Mouse (Mus musculus) thymus, adult 2 months (tissue): Measurements from ENCODE around the gene F2r.

Source experiments
- CTCF ChIP-seq: fragments of 200-500 bp; IDR thresholded peaks from 2 replicates; pipeline ENCODE4 v1.5.1; 2012; ENCODE audit warnings: mild to moderate bottlenecking, control low read depth, low read length, moderate library complexity, borderline replicate concordance; ENCODE audit not compliant: control insufficient read depth, poor library complexity, insufficient read depth; ENCODE audit errors: extremely low read depth
- POLR2A ChIP-seq: fragments of 200-500 bp; IDR thresholded peaks from 2 replicates; pipeline ENCODE4 v1.6.1; 2012; ENCODE audit warnings: mild to moderate bottlenecking, low read length, control low read depth, moderate library complexity; ENCODE audit not compliant: control insufficient read depth, poor library complexity, insufficient read depth; ENCODE audit errors: extremely low read depth

DNA sequence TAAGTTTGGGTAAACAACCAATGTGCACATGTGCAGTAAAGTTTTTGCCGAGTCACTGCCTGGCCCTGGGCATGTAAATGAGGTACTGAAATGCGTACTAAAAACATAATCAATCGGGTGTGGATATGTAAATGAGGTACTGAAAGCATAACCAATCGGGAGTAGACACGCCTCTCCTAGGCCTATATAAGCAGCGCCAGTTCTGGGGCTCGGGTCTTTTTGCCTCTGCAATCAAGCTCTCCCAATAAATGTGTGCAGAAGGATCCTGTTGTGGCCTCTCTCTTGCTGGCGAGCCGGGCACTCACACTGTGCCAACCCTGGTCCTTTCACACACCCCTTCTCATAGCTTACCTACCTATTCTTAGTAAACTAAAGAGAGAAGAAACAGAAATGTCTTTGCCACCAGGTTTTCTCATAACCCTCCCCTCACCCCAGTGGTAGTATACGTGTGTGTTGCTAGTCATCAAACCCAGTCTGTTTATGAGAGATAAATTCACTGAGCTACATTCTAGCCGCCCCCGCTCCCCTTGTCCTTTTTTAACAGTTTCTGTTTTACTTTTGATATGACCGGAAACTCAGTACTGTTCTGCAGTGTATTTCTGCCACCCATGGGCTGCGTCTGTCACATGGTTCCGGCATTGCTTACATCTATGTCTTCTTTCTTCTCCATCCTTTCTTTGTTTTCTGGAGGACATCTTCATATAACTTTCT is 51.3 kb downstream of the F2r start:
- TF ChIP-seq POLR2A (no peak), CTCF (no peak)
